ENCODE assay signal across 27 mouse cellular contexts in genomic region chr16:29315391-29315790, GRCm38 (mm10).
A peak's percentile ranks its signal among the peaks of the same experiment; 100 is the strongest.
DNase-seq lines count a peak whose midpoint lies in the region; ATAC-seq and TF ChIP-seq lines count a peak whose summit lies in the region.
"Had no signal": no experiment of that assay in that cellular context is flagged by ENCODE, and none has a peak within 500 bp of the region (broad histone marks: within the 10 kb centered on the region; RNA-seq: fewer than 3 reads in every experiment).

No protein-coding gene starts in this region.

- no peaks in the 10 kb centered on the region for H3K36me3 ChIP-seq in kidney, adult 2 months (ENCODE audit: control insufficient read depth, insufficient read depth, low read length)
- H3K36me3 ChIP-seq in kidney, embryonic 16.5 days (ENCODE audit: insufficient read depth, low read length), result no peaks in the 10 kb centered on the region
- H3K36me3 ChIP-seq: embryonic facial prominence, embryonic 10.5 days; embryonic facial prominence, embryonic 13.5 days; forebrain, embryonic 12.5 days; forebrain, embryonic 15.5 days; G1E; hindbrain, embryonic 13.5 days had no signal

- no peaks in the 10 kb centered on the region for H3K9me3 ChIP-seq in kidney, embryonic 16.5 days (ENCODE audit: low read length)
- H3K9me3 ChIP-seq: embryonic facial prominence, embryonic 10.5 days; embryonic facial prominence, embryonic 13.5 days; forebrain, embryonic 12.5 days; forebrain, embryonic 15.5 days; hindbrain, embryonic 13.5 days had no signal

- H3K27ac ChIP-seq in kidney, adult 2 months (ENCODE audit: insufficient read depth, low read depth, low read length), result no peak overlapping the region
- no peak overlapping the region for H3K27ac ChIP-seq in kidney, embryonic 16.5 days (ENCODE audit: low read length)
- H3K27ac ChIP-seq: embryonic facial prominence, embryonic 10.5 days; embryonic facial prominence, embryonic 13.5 days; forebrain, embryonic 12.5 days; forebrain, embryonic 15.5 days; heart, adult 2 months; hindbrain, embryonic 13.5 days had no signal

- 45% methylated on average over 3 of the region's 3 CpGs for WGBS in kidney, adult 2 months
- WGBS in kidney, embryonic 16.5 days, result 65% methylated on average over 3 of the region's 3 CpGs

- H3K4me2 ChIP-seq in kidney, embryonic 16.5 days (replicated peaks; ENCODE audit: low read depth, low read length), result no peak overlapping the region
- H3K4me2 ChIP-seq: embryonic facial prominence, embryonic 13.5 days; forebrain, embryonic 12.5 days; forebrain, embryonic 15.5 days; heart, embryonic 11.5 days; hindbrain, embryonic 13.5 days had no signal

- H3K4me3 ChIP-seq in kidney, adult 2 months (ENCODE audit: insufficient read depth, low read depth, low read length), result no peak overlapping the region
- H3K4me3 ChIP-seq in kidney, embryonic 16.5 days (ENCODE audit: low read length), result no peak overlapping the region
- H3K4me3 ChIP-seq: embryonic facial prominence, embryonic 10.5 days; embryonic facial prominence, embryonic 13.5 days; erythroblast, embryonic 14.5 days; forebrain, embryonic 12.5 days; forebrain, embryonic 15.5 days; heart, adult 2 months; hindbrain, embryonic 13.5 days had no signal

- H3K9ac ChIP-seq in kidney, embryonic 16.5 days (replicated peaks; ENCODE audit: low read length), result no peak overlapping the region
- H3K9ac ChIP-seq: embryonic facial prominence, embryonic 13.5 days; forebrain, embryonic 12.5 days; forebrain, embryonic 15.5 days; hindbrain, embryonic 13.5 days had no signal

- DNase-seq in adrenal gland, adult 8-10 months, result peak; percentile 1
- DNase-seq in adrenal gland, postnatal 25 days, result no peak
- peak; percentile 54 for DNase-seq in heart, adult 11 months
- no peak for DNase-seq in heart, adult 9 months (ENCODE audit: low spot score in 2 of 2)
- peak; percentile 17 for DNase-seq in kidney, adult 2 months
- DNase-seq: adrenal gland, postnatal 36 days; B cell, adult 2 months; cerebellum, adult 11 months; cerebellum, adult 8-10 months; cerebellum, postnatal 36 days; embryo, embryonic 11 days; gastrocnemius, postnatal 25 days; heart, adult 2 months had no signal

- no peaks in the 10 kb centered on the region; the same call in 1 of the 2 replicates for H3K27me3 ChIP-seq in kidney, adult 2 months (replicated peaks; ENCODE audit: control insufficient read depth, insufficient read depth, low read length)
- H3K27me3 ChIP-seq in kidney, embryonic 16.5 days (ENCODE audit: insufficient read depth, low read length), result 0 out of 2 replicates have a peak, but pooled peaks cover 3% of the 10 kb centered on the region
- H3K27me3 ChIP-seq: CH12.LX; embryonic facial prominence, embryonic 13.5 days; forebrain, embryonic 12.5 days; forebrain, embryonic 15.5 days; hindbrain, embryonic 13.5 days had no signal

- no peak for ATAC-seq in kidney, embryonic 16.5 days (ENCODE audit: low FRiP score, low TSS enrichment)
- ATAC-seq: forebrain, embryonic 15.5 days; hindbrain, embryonic 16.5 days; inflammation-experienced regulatory T-cells, adult 6 months; intestine, embryonic 16.5 days; Patski had no signal

- TF ChIP-seq CTCF in kidney, adult 2 months (conservative IDR thresholded peaks at IDR 0.05; ENCODE audit: insufficient read depth, insufficient read length, low read depth, low read length), result no peak

- TF ChIP-seq POLR2A in kidney, adult 2 months (IDR thresholded peaks at IDR 0.05; ENCODE audit: low read depth, low read length), result no peak

- H3K4me1 ChIP-seq in kidney, adult 2 months (ENCODE audit: control insufficient read depth, insufficient read depth, low read length), result no peaks in the 10 kb centered on the region
- no peaks in the 10 kb centered on the region for H3K4me1 ChIP-seq in kidney, embryonic 16.5 days (ENCODE audit: insufficient read depth, low read length)
- H3K4me1 ChIP-seq: embryonic facial prominence, embryonic 10.5 days; embryonic facial prominence, embryonic 13.5 days; forebrain, embryonic 12.5 days; forebrain, embryonic 15.5 days had no signal

Comparison
In these comparisons a context has a peak if more than half of its experiments do, and no peak if none do; other contexts are left out.
1. DNase-seq: peak in adrenal gland, adult 8-10 months (single experiment), heart, adult 11 months (single experiment) and kidney, adult 2 months (single experiment); none in adrenal gland, postnatal 25 days (single experiment) and heart, adult 9 months (0 of 2).